Mouse (Mus musculus): Measurements from ENCODE around the gene Sept10. TPM values are rescaled to one million over a fixed set of nuclear protein-coding genes. Genes with fewer than 3 reads are reported as not detected.

The Sept10 gene
- polyA plus RNA-seq (2016; fragmentation: Nextera tagmentation; extraction: Ambion mirVana): 12.8 and 12.9 TPM in 2 replicates

- Histone ChIP-seq H3K4me2 (peak within 1 kb of the TSS; percentile 89), H3K36me3 (no peaks in the 10 kb centered on the region), H3K27ac (peak within 1 kb of the TSS; percentile 75), H3K4me1 (peaks cover 21% of the 10 kb centered on the region), H3K27me3 (replicated peaks) (peaks cover 59% of the 10 kb centered on the region), H3K9ac (peak within 1 kb of the TSS; percentile 66), H3K9me3 (replicated peaks) (no peaks in the 10 kb centered on the region), H3K4me3 (peak within 1 kb of the TSS; percentile 63)
- WGBS (ENCODE audit: insufficient replicate concordance): under 1% methylated on average over 84 of the region's 84 CpGs
- peak; percentile 86 for ATAC-seq
These were observed at the start of gene Sept10, which contains the start of gene Sowahc for GRCm38 (mm10) chr10:59221473-59222270. TSS of gene Sept10 (minus strand) at chr10:59221847. TSS of gene Sowahc (plus strand) at chr10:59221953.

- H3K4me3 ChIP-seq: no peak overlapping the region
- H3K27me3 ChIP-seq (replicated peaks): no peaks in the 10 kb centered on the region
- WGBS (ENCODE audit: insufficient replicate concordance): 50% methylated on average over 3 of the region's 3 CpGs
- H3K4me1 ChIP-seq: peaks cover 18% of the 10 kb centered on the region
- H3K9ac ChIP-seq: no peak overlapping the region
- H3K36me3 ChIP-seq: no peaks in the 10 kb centered on the region
- H3K27ac ChIP-seq: no peak overlapping the region
- H3K4me2 ChIP-seq: no peak overlapping the region
- no peaks in the 10 kb centered on the region for H3K9me3 ChIP-seq (replicated peaks)
- ATAC-seq: no peak
These were observed 47.1 kb upstream of the Sept10 start for GRCm38 (mm10) chr10:59268754-59269153.

- ATAC-seq: no peak
- no peak overlapping the region for H3K4me3 ChIP-seq
- no peaks in the 10 kb centered on the region for H3K36me3 ChIP-seq
- WGBS (ENCODE audit: insufficient replicate concordance): 36% methylated on average over 4 of the region's 4 CpGs
- no peaks in the 10 kb centered on the region for H3K27me3 ChIP-seq (replicated peaks)
- H3K9me3 ChIP-seq (replicated peaks): no peaks in the 10 kb centered on the region
- H3K9ac ChIP-seq: no peak overlapping the region
- H3K4me2 ChIP-seq: no peak overlapping the region
- H3K4me1 ChIP-seq: peaks cover 18% of the 10 kb centered on the region
- no peak overlapping the region for H3K27ac ChIP-seq
These were observed 46.5 kb upstream of the Sept10 start for GRCm38 (mm10) chr10:59268109-59268508.

- Histone ChIP-seq H3K27me3 (replicated peaks) (no peaks in the 10 kb centered on the region), H3K36me3 (no peaks in the 10 kb centered on the region), H3K4me3 (no peak overlapping the region), H3K9me3 (replicated peaks) (no peaks in the 10 kb centered on the region), H3K9ac (no peak overlapping the region), H3K4me1 (peaks cover 18% of the 10 kb centered on the region), H3K4me2 (no peak overlapping the region), H3K27ac (no peak overlapping the region)
- WGBS (ENCODE audit: insufficient replicate concordance): 74% methylated on average over 2 of the region's 2 CpGs
- ATAC-seq: no peak
These were observed 45.6 kb upstream of the Sept10 start for GRCm38 (mm10) chr10:59267275-59267674.

- Histone ChIP-seq H3K9ac (no peak overlapping the region), H3K4me3 (no peak overlapping the region), H3K9me3 (replicated peaks) (no peaks in the 10 kb centered on the region), H3K4me1 (peaks cover 18% of the 10 kb centered on the region), H3K27me3 (replicated peaks) (no peaks in the 10 kb centered on the region), H3K4me2 (no peak overlapping the region), H3K36me3 (no peaks in the 10 kb centered on the region), H3K27ac (0 out of 2 replicates have a peak overlapping the region, but pooled peaks have one; percentile 8)
- no peak for ATAC-seq
- WGBS (ENCODE audit: insufficient replicate concordance): 55% methylated on average over 1 of the region's 1 CpGs
These were observed 44.5 kb upstream of the Sept10 start for GRCm38 (mm10) chr10:59266097-59266496.

GRCm38 (mm10) chr10:59265674-59266073, 44.0 kb upstream of the Sept10 start:
- ATAC-seq: peak; percentile 28; the same call in 1 of the 2 replicates
- no peaks in the 10 kb centered on the region for H3K27me3 ChIP-seq (replicated peaks)
- no peak overlapping the region for H3K4me2 ChIP-seq
- H3K27ac ChIP-seq: 0 out of 2 replicates have a peak overlapping the region, but pooled peaks have one; percentile 8
- no peaks in the 10 kb centered on the region for H3K36me3 ChIP-seq
- 35% methylated on average over 4 of the region's 4 CpGs for WGBS (ENCODE audit: insufficient replicate concordance)
- H3K9ac ChIP-seq: no peak overlapping the region
- H3K4me1 ChIP-seq: peaks cover 18% of the 10 kb centered on the region
- no peaks in the 10 kb centered on the region for H3K9me3 ChIP-seq (replicated peaks)
- H3K4me3 ChIP-seq: no peak overlapping the region

- H3K27ac ChIP-seq: no peak overlapping the region
- WGBS (ENCODE audit: insufficient replicate concordance): 12% methylated on average over 7 of the region's 7 CpGs
- H3K4me1 ChIP-seq: peaks cover 18% of the 10 kb centered on the region
- no peak; the same call in 1 of the 2 replicates for ATAC-seq
- no peak overlapping the region for H3K4me3 ChIP-seq
- H3K4me2 ChIP-seq: no peak overlapping the region
- no peak overlapping the region for H3K9ac ChIP-seq
- H3K36me3 ChIP-seq: no peaks in the 10 kb centered on the region
- H3K9me3 ChIP-seq (replicated peaks): no peaks in the 10 kb centered on the region
- no peaks in the 10 kb centered on the region for H3K27me3 ChIP-seq (replicated peaks)
These were observed 43.4 kb upstream of the Sept10 start for GRCm38 (mm10) chr10:59265067-59265466.

GRCm38 (mm10) chr10:59262979-59263378, 41.3 kb upstream of the Sept10 start:
- Histone ChIP-seq H3K4me2 (no peak overlapping the region), H3K4me3 (no peak overlapping the region), H3K27me3 (replicated peaks) (no peaks in the 10 kb centered on the region), H3K27ac (no peak overlapping the region), H3K36me3 (no peaks in the 10 kb centered on the region), H3K9ac (no peak overlapping the region), H3K9me3 (replicated peaks) (no peaks in the 10 kb centered on the region), H3K4me1 (peaks cover 18% of the 10 kb centered on the region)
- no peak for ATAC-seq
- WGBS (ENCODE audit: insufficient replicate concordance): 49% methylated on average over 7 of the region's 7 CpGs

GRCm38 (mm10) chr10:59262021-59262420, 40.4 kb upstream of the Sept10 start:
- Histone ChIP-seq H3K9ac (no peak overlapping the region), H3K27ac (no peak overlapping the region), H3K4me1 (peaks cover 18% of the 10 kb centered on the region), H3K4me3 (no peak overlapping the region), H3K27me3 (replicated peaks) (no peaks in the 10 kb centered on the region), H3K4me2 (no peak overlapping the region), H3K36me3 (no peaks in the 10 kb centered on the region), H3K9me3 (replicated peaks) (no peaks in the 10 kb centered on the region)
- no peak for ATAC-seq
- WGBS (ENCODE audit: insufficient replicate concordance): 81% methylated on average over 1 of the region's 1 CpGs

- Histone ChIP-seq H3K4me1 (peaks cover 18% of the 10 kb centered on the region), H3K36me3 (no peaks in the 10 kb centered on the region), H3K9ac (no peak overlapping the region), H3K9me3 (replicated peaks) (no peaks in the 10 kb centered on the region), H3K4me3 (no peak overlapping the region), H3K27me3 (replicated peaks) (no peaks in the 10 kb centered on the region), H3K27ac (no peak overlapping the region), H3K4me2 (no peak overlapping the region)
- WGBS (ENCODE audit: insufficient replicate concordance): 71% methylated on average over 3 of the region's 3 CpGs
- no peak for ATAC-seq
These were observed 40.0 kb upstream of the Sept10 start for GRCm38 (mm10) chr10:59261603-59262002.

- no peaks in the 10 kb centered on the region for H3K27me3 ChIP-seq (replicated peaks)
- no peak overlapping the region for H3K4me2 ChIP-seq
- H3K4me3 ChIP-seq: no peak overlapping the region
- ATAC-seq: no peak
- H3K9ac ChIP-seq: no peak overlapping the region
- peaks cover 14% of the 10 kb centered on the region for H3K4me1 ChIP-seq
- 78% methylated on average over 6 of the region's 6 CpGs for WGBS (ENCODE audit: insufficient replicate concordance)
- H3K36me3 ChIP-seq: no peaks in the 10 kb centered on the region
- no peak overlapping the region for H3K27ac ChIP-seq
- H3K9me3 ChIP-seq (replicated peaks): no peaks in the 10 kb centered on the region
These were observed 37.9 kb upstream of the Sept10 start for GRCm38 (mm10) chr10:59259572-59259971.

- peaks cover 17% of the 10 kb centered on the region for H3K4me1 ChIP-seq
- 74% methylated on average over 2 of the region's 2 CpGs for WGBS (ENCODE audit: insufficient replicate concordance)
- no peaks in the 10 kb centered on the region for H3K9me3 ChIP-seq (replicated peaks)
- H3K27me3 ChIP-seq (replicated peaks): no peaks in the 10 kb centered on the region
- no peak for ATAC-seq
- no peaks in the 10 kb centered on the region for H3K36me3 ChIP-seq
- no peak overlapping the region for H3K4me2 ChIP-seq
- no peak overlapping the region for H3K4me3 ChIP-seq
- no peak overlapping the region for H3K27ac ChIP-seq
- no peak overlapping the region for H3K9ac ChIP-seq
These were observed 34.9 kb upstream of the Sept10 start for GRCm38 (mm10) chr10:59256533-59256932.
